Mouse (Mus musculus) stomach, embryonic 14.5 days (tissue): ENCODE measurements around the gene Ipmk. TPM values are rescaled to one million over a fixed set of nuclear protein-coding genes. Genes with fewer than 3 reads are reported as not detected.

ENCODE experiments used
- ATAC-seq: fragments of 200-750 bp; cut with Nextera tagmentation; 2 replicates; pipeline ENCODE4 v1.8.0; 2017; ENCODE audit warnings: low read depth, moderate TSS enrichment; ENCODE audit not compliant: insufficient number of reproducible peaks, insufficient read depth, low FRiP score
- H3K27ac ChIP-seq: fragments of 300-500 bp; sonication (generic); 2 replicates; pipeline ENCODE4 v1.5.1; 2014; ENCODE audit warnings: mild to moderate bottlenecking, low read length, moderate library complexity, mixed read lengths
- H3K27me3 ChIP-seq: fragments of 300-500 bp; sonication (generic); 2 replicates; pipeline ENCODE4 v1.6.1; 2014; ENCODE audit warnings: low read length, control low read depth, mixed read lengths; ENCODE audit not compliant: control insufficient read depth, insufficient read depth
- H3K36me3 ChIP-seq: fragments of 300-500 bp; sonication (generic); 2 replicates; pipeline ENCODE4 v1.6.1; 2014; ENCODE audit warnings: mild to moderate bottlenecking, control low read depth, low read length, moderate library complexity, mixed read lengths; ENCODE audit not compliant: control insufficient read depth, insufficient read depth
- H3K4me1 ChIP-seq: fragments of 300-500 bp; sonication (generic); 2 replicates; pipeline ENCODE4 v1.6.1; 2014; ENCODE audit warnings: low read length, control low read depth, mixed read lengths; ENCODE audit not compliant: control insufficient read depth, insufficient read depth
- H3K4me2 ChIP-seq: fragments of 300-500 bp; sonication (generic); replicated peaks from 2 replicates; pipeline ENCODE4 v1.6.1; 2014; ENCODE audit warnings: low read depth, low read length, control low read depth
- H3K4me3 ChIP-seq: fragments of 300-500 bp; sonication (generic); 2 replicates; pipeline ENCODE4 v1.5.1; 2014; ENCODE audit warnings: low read depth, low read length, control low read depth
- H3K9ac ChIP-seq: fragments of 300-500 bp; sonication (generic); replicated peaks from 2 replicates; pipeline ENCODE4 v1.6.1; 2014; ENCODE audit warnings: low read depth, mild to moderate bottlenecking, control low read depth, low read length, moderate library complexity, mixed read lengths
- H3K9me3 ChIP-seq: fragments of 300-500 bp; sonication (generic); 2 replicates; pipeline ENCODE4 v1.6.1; 2016; ENCODE audit warnings: low read depth, low read length, control low read depth; ENCODE audit not compliant: control insufficient read depth
- WGBS: fragments of 180-500 bp; shearing (Covaris S2); extraction: QIAGEN DNeasy Blood & Tissue Kit; methylation state at CpG from one replicate; pipeline ENCODE4 v1.1.7; 2014; 5-methylcytosine and 5-hydroxymethylcytosine counted together
- polyA plus RNA-seq: library from polyadenylated mRNA; unstranded; fragments of >200 nt; fragmentation: Nextera tagmentation; extraction: Ambion mirVana; gene quantifications from 2 replicates; pipeline ENCODE4 v1.2.1, GENCODE M21; 2014

Ipmk gene
- polyA plus RNA-seq, 1 experiment from 2014 or later: 11.2 TPM

- no peaks in the 10 kb centered on the region for H3K27me3 ChIP-seq
- no peak overlapping the region for H3K4me3 ChIP-seq
- H3K36me3 ChIP-seq: no peaks in the 10 kb centered on the region
- 93% methylated on average over 3 of the region's 3 CpGs for WGBS
- H3K4me2 ChIP-seq: no peak overlapping the region
- ATAC-seq: no peak
- no peak overlapping the region for H3K27ac ChIP-seq
- no peaks in the 10 kb centered on the region for H3K9me3 ChIP-seq
- H3K4me1 ChIP-seq: no peaks in the 10 kb centered on the region
- H3K9ac ChIP-seq: no peak overlapping the region
Measured at GRCm38 (mm10) chr10:71468315-71468714, 120.8 kb downstream of the Ipmk start.

GRCm38 (mm10) chr10:71469751-71470150, 122.2 kb downstream of the Ipmk start:
- WGBS: 50% methylated on average over 13 of the region's 13 CpGs
- ATAC-seq: no peak

GRCm38 (mm10) chr10:71472033-71472432, 124.5 kb downstream of the Ipmk start:
- ATAC-seq: no peak
- no peaks in the 10 kb centered on the region for H3K27me3 ChIP-seq
- H3K4me3 ChIP-seq: no peak overlapping the region
- no peaks in the 10 kb centered on the region for H3K36me3 ChIP-seq
- 87% methylated on average over 6 of the region's 6 CpGs for WGBS
- no peak overlapping the region for H3K9ac ChIP-seq
- no peaks in the 10 kb centered on the region for H3K4me1 ChIP-seq
- no peaks in the 10 kb centered on the region for H3K9me3 ChIP-seq
- H3K4me2 ChIP-seq: no peak overlapping the region
- no peak overlapping the region for H3K27ac ChIP-seq

More at GRCm38 (mm10) chr10:71469751-71470150, 122.2 kb downstream of the Ipmk start:
- Histone ChIP-seq H3K4me3 (no peak overlapping the region), H3K4me2 (no peak overlapping the region), H3K27me3 (no peaks in the 10 kb centered on the region), H3K9me3 (no peaks in the 10 kb centered on the region), H3K36me3 (no peaks in the 10 kb centered on the region), H3K27ac (no peak overlapping the region), H3K9ac (no peak overlapping the region), H3K4me1 (no peaks in the 10 kb centered on the region)

- ATAC-seq: no peak
- Histone ChIP-seq H3K4me1 (no peaks in the 10 kb centered on the region), H3K9ac (no peak overlapping the region), H3K27me3 (no peaks in the 10 kb centered on the region), H3K27ac (no peak overlapping the region), H3K4me2 (no peak overlapping the region), H3K4me3 (no peak overlapping the region), H3K36me3 (no peaks in the 10 kb centered on the region), H3K9me3 (no peaks in the 10 kb centered on the region)
- 89% methylated on average over 13 of the region's 13 CpGs for WGBS
Measured at GRCm38 (mm10) chr10:71473590-71473989, 126.0 kb downstream of the Ipmk start.

GRCm38 (mm10) chr10:71476471-71477080, 129.0 kb downstream of the Ipmk start:
- H3K27ac ChIP-seq: no peak overlapping the region
- H3K9me3 ChIP-seq: no peaks in the 10 kb centered on the region
- no peaks in the 10 kb centered on the region for H3K36me3 ChIP-seq
- WGBS: 74% methylated on average over 8 of the region's 8 CpGs
- H3K4me2 ChIP-seq: no peak overlapping the region
- H3K4me1 ChIP-seq: no peaks in the 10 kb centered on the region
- no peak for ATAC-seq
- no peaks in the 10 kb centered on the region for H3K27me3 ChIP-seq
- H3K9ac ChIP-seq: no peak overlapping the region
- H3K4me3 ChIP-seq: no peak overlapping the region

- Histone ChIP-seq H3K9ac (no peak overlapping the region), H3K27ac (no peak overlapping the region), H3K9me3 (no peaks in the 10 kb centered on the region), H3K27me3 (no peaks in the 10 kb centered on the region), H3K4me2 (no peak overlapping the region), H3K4me3 (no peak overlapping the region), H3K4me1 (no peaks in the 10 kb centered on the region), H3K36me3 (no peaks in the 10 kb centered on the region)
- WGBS: 54% methylated on average over 4 of the region's 4 CpGs
- ATAC-seq: no peak
Measured at GRCm38 (mm10) chr10:71477147-71477546, 129.6 kb downstream of the Ipmk start.

GRCm38 (mm10) chr10:71479700-71480325, 132.2 kb downstream of the Ipmk start:
- 9% methylated on average over 8 of the region's 8 CpGs for WGBS
- ATAC-seq: no peak
- H3K4me2 ChIP-seq: no peak overlapping the region
- H3K27ac ChIP-seq: no peak overlapping the region
- no peaks in the 10 kb centered on the region for H3K9me3 ChIP-seq
- no peaks in the 10 kb centered on the region for H3K4me1 ChIP-seq
- no peaks in the 10 kb centered on the region for H3K27me3 ChIP-seq
- H3K4me3 ChIP-seq: no peak overlapping the region
- no peaks in the 10 kb centered on the region for H3K36me3 ChIP-seq
- H3K9ac ChIP-seq: no peak overlapping the region
